Mouse (Mus musculus) limb, embryonic 15.5 days (tissue): Measurements from ENCODE around the gene 1700061G19Rik. TPM values are rescaled to one million over a fixed set of nuclear protein-coding genes. Genes with fewer than 3 reads are reported as not detected.

ENCODE experiments used
- ATAC-seq: fragments of 200-750 bp; cut with Nextera tagmentation; 2 replicates; pipeline ENCODE4 v1.8.0; 2017; ENCODE audit warnings: low read depth, moderate TSS enrichment; ENCODE audit not compliant: insufficient number of reproducible peaks, low FRiP score, low TSS enrichment
- H3K27ac ChIP-seq: fragments of 300-500 bp; sonication (generic); 2 replicates; pipeline ENCODE4 v1.5.1; 2015; ENCODE audit warnings: moderate library complexity, mild to moderate bottlenecking, inconsistent platforms
- H3K27me3 ChIP-seq: fragments of 300-500 bp; sonication (generic); 2 replicates; pipeline ENCODE4 v1.6.1; 2015; ENCODE audit warnings: inconsistent platforms
- H3K36me3 ChIP-seq: fragments of 300-500 bp; sonication (generic); 2 replicates; pipeline ENCODE4 v1.6.1; 2015; ENCODE audit warnings: inconsistent platforms
- H3K4me1 ChIP-seq: fragments of 300-500 bp; sonication (generic); 2 replicates; pipeline ENCODE4 v1.6.1; 2015; ENCODE audit warnings: inconsistent platforms
- H3K4me2 ChIP-seq: fragments of 300-500 bp; sonication (generic); 2 replicates; pipeline ENCODE4 v1.6.1; 2015; ENCODE audit warnings: mild to moderate bottlenecking, inconsistent platforms
- H3K4me3 ChIP-seq: fragments of 300-500 bp; sonication (generic); 2 replicates; pipeline ENCODE4 v1.5.1; 2015; ENCODE audit warnings: mild to moderate bottlenecking, inconsistent platforms
- H3K9ac ChIP-seq: fragments of 300-500 bp; sonication (generic); 2 replicates; pipeline ENCODE4 v1.6.1; 2015; ENCODE audit warnings: inconsistent platforms
- H3K9me3 ChIP-seq: fragments of 300-500 bp; sonication (generic); 2 replicates; pipeline ENCODE4 v1.6.1; 2016; ENCODE audit warnings: inconsistent platforms
- WGBS: fragments of 180-500 bp; shearing (Covaris S2); methylation state at CpG from one replicate; pipeline ENCODE4 v1.1.7; 2015; 5-methylcytosine and 5-hydroxymethylcytosine counted together
- polyA plus RNA-seq: library from polyadenylated mRNA; unstranded; fragments of >200 nt; fragmentation: Nextera tagmentation; extraction: Ambion mirVana; gene quantifications from 2 replicates; pipeline ENCODE4 v1.2.1, GENCODE M21; 2015

1700061G19Rik gene
- polyA plus RNA-seq, 1 experiment from 2014 or later: 0.24 TPM

DNA sequence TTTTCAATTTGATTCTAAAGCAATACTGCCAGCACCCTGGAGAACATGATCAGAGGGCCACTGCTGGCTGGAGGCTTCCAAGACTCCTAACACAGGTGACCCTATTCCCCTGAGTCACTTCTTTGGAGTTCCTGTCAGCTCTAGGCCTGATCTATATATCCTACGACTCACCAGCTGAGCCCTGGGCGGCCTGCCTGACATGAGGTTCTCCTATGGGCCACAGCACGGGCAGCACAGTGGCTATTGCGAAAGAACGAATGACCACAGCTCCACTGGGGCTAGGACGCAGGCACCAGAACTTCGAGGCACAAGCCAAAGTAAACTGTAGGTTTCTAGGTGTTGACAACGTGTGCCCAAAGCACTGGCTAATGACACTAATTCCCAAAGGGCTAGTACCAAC, 54.7 kb downstream of the 1700061G19Rik start:
- peaks cover 5% of the 10 kb centered on the region for H3K36me3 ChIP-seq
- 89% methylated on average over 8 of the region's 8 CpGs for WGBS
- H3K27me3 ChIP-seq: no peaks in the 10 kb centered on the region
- no peak overlapping the region for H3K9ac ChIP-seq
- H3K4me2 ChIP-seq: no peak overlapping the region
- no peaks in the 10 kb centered on the region for H3K9me3 ChIP-seq
- H3K27ac ChIP-seq: no peak overlapping the region
- peaks cover 30% of the 10 kb centered on the region for H3K4me1 ChIP-seq
- ATAC-seq: no peak
- H3K4me3 ChIP-seq: no peak overlapping the region

DNA sequence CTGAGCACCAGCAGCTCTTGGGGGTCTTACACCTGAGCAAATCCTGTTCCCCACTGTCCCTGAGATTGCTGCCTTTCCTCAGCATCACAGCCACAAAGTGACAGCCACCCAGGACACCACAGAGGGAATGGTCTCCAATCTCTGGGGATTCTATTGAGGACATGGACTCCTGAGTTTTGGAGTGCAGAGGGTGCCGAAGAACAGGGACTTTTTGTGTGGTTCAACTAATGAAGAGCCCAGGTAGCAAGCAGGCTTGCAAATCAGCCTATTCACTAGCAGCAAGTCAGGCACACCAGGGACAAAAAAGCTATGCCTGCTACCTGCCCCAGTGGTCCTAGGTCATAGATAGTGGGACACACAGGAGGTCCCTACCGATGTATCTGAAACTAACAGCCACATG, 58.1 kb downstream of the 1700061G19Rik start:
- peaks cover 33% of the 10 kb centered on the region for H3K4me1 ChIP-seq
- no peak overlapping the region for H3K9ac ChIP-seq
- ATAC-seq: no peak
- no peak overlapping the region for H3K27ac ChIP-seq
- H3K27me3 ChIP-seq: no peaks in the 10 kb centered on the region
- no peak overlapping the region for H3K4me3 ChIP-seq
- no peak overlapping the region for H3K4me2 ChIP-seq
- WGBS: 93% methylated on average over 2 of the region's 2 CpGs
- no peaks in the 10 kb centered on the region for H3K9me3 ChIP-seq
- H3K36me3 ChIP-seq: no peaks in the 10 kb centered on the region; the same call in 1 of the 2 replicates

- Histone ChIP-seq H3K9me3 (no peaks in the 10 kb centered on the region), H3K4me1 (peaks cover 33% of the 10 kb centered on the region), H3K36me3 (no peaks in the 10 kb centered on the region; the same call in 1 of the 2 replicates), H3K27me3 (no peaks in the 10 kb centered on the region), H3K4me2 (peak overlapping the region; percentile 89), H3K4me3 (peak overlapping the region; percentile 97), H3K9ac (peak overlapping the region; percentile 91), H3K27ac (peak overlapping the region; percentile 79)
- ATAC-seq: peak; percentile 20
- 3% methylated on average over 33 of the region's 45 CpGs for WGBS
These were observed 59.5 kb downstream of the 1700061G19Rik start for GRCm38 (mm10) chr17:56934545-56935330.

- Histone ChIP-seq H3K36me3 (no peaks in the 10 kb centered on the region; the same call in 1 of the 2 replicates), H3K4me3 (peak within 1 kb of the TSS; percentile 97), H3K4me1 (peaks cover 31% of the 10 kb centered on the region), H3K9ac (peak within 1 kb of the TSS; percentile 91), H3K27me3 (no peaks in the 10 kb centered on the region), H3K27ac (peak within 1 kb of the TSS; percentile 79), H3K9me3 (no peaks in the 10 kb centered on the region), H3K4me2 (peak within 1 kb of the TSS; percentile 89)
- 3% methylated on average over 76 of the region's 76 CpGs for WGBS
- peak; percentile 97 for ATAC-seq
These were observed 60.3 kb downstream of the 1700061G19Rik start, which contains the start of gene Mllt1 for GRCm38 (mm10) chr17:56935363-56936131. TSS of gene Mllt1 (minus strand) at chr17:56935415.

GRCm38 (mm10) chr17:56936731-56937130, 61.5 kb downstream of the 1700061G19Rik start:
- no peak for ATAC-seq
- no peak overlapping the region for H3K9ac ChIP-seq
- H3K27ac ChIP-seq: no peak overlapping the region
- peaks cover 31% of the 10 kb centered on the region for H3K4me1 ChIP-seq
- H3K4me3 ChIP-seq: no peak overlapping the region
- no peaks in the 10 kb centered on the region for H3K27me3 ChIP-seq
- 93% methylated on average over 7 of the region's 7 CpGs for WGBS
- H3K36me3 ChIP-seq: no peaks in the 10 kb centered on the region; the same call in 1 of the 2 replicates
- H3K4me2 ChIP-seq: no peak overlapping the region
- no peaks in the 10 kb centered on the region for H3K9me3 ChIP-seq

Other genes starting within 250 kb of the 1700061G19Rik start
- 46.5 and 49.1 TPM in 2 replicates for gene Lonp1, start 248.6 kb upstream of the 1700061G19Rik start, polyA plus RNA-seq
- 0.17 and 0.57 TPM in 2 replicates for gene Catsperd, start 247.3 kb upstream of the 1700061G19Rik start, polyA plus RNA-seq
- 86.0 and 90.5 TPM in 2 replicates for gene Ranbp3, start 202.2 kb upstream of the 1700061G19Rik start, polyA plus RNA-seq
- gene Ndufa11, start 157.7 kb upstream of the 1700061G19Rik start, polyA plus RNA-seq: 370 and 405 TPM in 2 replicates
- gene Vmac, start 157.5 kb upstream of the 1700061G19Rik start, polyA plus RNA-seq: 18.1 and 18.2 TPM in 2 replicates
- gene Nrtn, start 117.9 kb upstream of the 1700061G19Rik start, polyA plus RNA-seq: 15.2 and 20.5 TPM in 2 replicates
- gene Dus3l, start 110.7 kb upstream of the 1700061G19Rik start, polyA plus RNA-seq: 43.9 and 45.5 TPM in 2 replicates
- 0.72 and 1.00 TPM in 2 replicates for gene Prr22, start 105.2 kb upstream of the 1700061G19Rik start, polyA plus RNA-seq
- 6.0 and 6.1 TPM in 2 replicates for gene Rfx2, start 44.5 kb upstream of the 1700061G19Rik start, polyA plus RNA-seq
- gene Acsbg2, start 1.0 kb upstream of the 1700061G19Rik start, polyA plus RNA-seq: 0.06 TPM in 1 of 2 replicates, not detected in the other
- gene Mllt1, start 59.9 kb downstream of the 1700061G19Rik start, polyA plus RNA-seq: 43.6 and 50.5 TPM in 2 replicates
- gene Acer1, start 106.6 kb downstream of the 1700061G19Rik start, polyA plus RNA-seq: 20.5 and 24.0 TPM in 2 replicates
- 136 and 142 TPM in 2 replicates for gene Clpp, start 114.8 kb downstream of the 1700061G19Rik start, polyA plus RNA-seq
- 36.3 and 39.0 TPM in 2 replicates for gene Alkbh7, start 121.9 kb downstream of the 1700061G19Rik start, polyA plus RNA-seq
- 0.42 TPM in 1 of 2 replicates, not detected in the other for gene Pspn, start 124.5 kb downstream of the 1700061G19Rik start, polyA plus RNA-seq
- 62.0 and 75.6 TPM in 2 replicates for gene Gtf2f1, start 135.8 kb downstream of the 1700061G19Rik start, polyA plus RNA-seq
- gene Gm17949, start 136.0 kb downstream of the 1700061G19Rik start, polyA plus RNA-seq: 0.37 and 0.40 TPM in 2 replicates
- 24.2 and 35.9 TPM in 2 replicates for gene Khsrp, start 156.0 kb downstream of the 1700061G19Rik start, polyA plus RNA-seq
- gene Slc25a41, start 166.2 kb downstream of the 1700061G19Rik start, polyA plus RNA-seq: not detected in 2 replicates
- gene Crb3, start 183.6 kb downstream of the 1700061G19Rik start, polyA plus RNA-seq: 9.7 and 11.4 TPM in 2 replicates
- gene Slc25a23, start 184.4 kb downstream of the 1700061G19Rik start, polyA plus RNA-seq: 5.5 and 5.7 TPM in 2 replicates
- 1.6 and 2.2 TPM in 2 replicates for gene Dennd1c, start 203.0 kb downstream of the 1700061G19Rik start, polyA plus RNA-seq
- 8.4 and 10.0 TPM in 2 replicates for gene Tubb4a, start 212.3 kb downstream of the 1700061G19Rik start, polyA plus RNA-seq
- 7.6 and 8.7 TPM in 2 replicates for gene Tnfsf9, start 229.8 kb downstream of the 1700061G19Rik start, polyA plus RNA-seq